Mouse (Mus musculus) kidney, adult 18-20 months (tissue): ENCODE data around the gene Glce.
A peak's percentile ranks its signal among the peaks of the same experiment; 100 is the strongest.

ENCODE experiments used
- DNase-seq: peaks from one replicate; pipeline ENCODE4 v3.0.0; 2021

Glce gene

GRCm38 (mm10) chr9:62121551-62122447 is 656 bp downstream of the Glce start:
- DNase-seq: peak; percentile 28

DNA sequence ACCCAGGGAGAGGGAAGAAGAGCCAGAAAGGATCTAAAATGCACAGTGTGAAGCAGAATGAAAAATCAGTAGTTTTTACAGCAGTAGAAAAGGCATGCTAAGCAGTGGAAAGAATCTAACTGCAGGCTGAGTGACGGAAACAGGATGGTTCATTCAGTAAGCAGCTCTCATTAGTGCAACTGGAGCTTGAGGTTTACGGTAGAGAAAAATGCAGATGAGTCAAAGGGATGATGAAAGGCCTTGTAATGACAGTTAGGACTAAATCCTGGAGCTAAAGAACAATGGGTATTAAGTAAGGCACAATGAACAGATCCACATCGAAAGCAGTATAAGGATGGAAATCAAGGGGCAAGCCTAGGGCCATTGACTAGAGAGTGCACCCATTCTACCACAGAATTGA is 3.7 kb downstream of the Glce start:
- DNase-seq: no peak

GRCm38 (mm10) chr9:62115826-62116225 is 6.6 kb downstream of the Glce start:
- no peak for DNase-seq

DNA sequence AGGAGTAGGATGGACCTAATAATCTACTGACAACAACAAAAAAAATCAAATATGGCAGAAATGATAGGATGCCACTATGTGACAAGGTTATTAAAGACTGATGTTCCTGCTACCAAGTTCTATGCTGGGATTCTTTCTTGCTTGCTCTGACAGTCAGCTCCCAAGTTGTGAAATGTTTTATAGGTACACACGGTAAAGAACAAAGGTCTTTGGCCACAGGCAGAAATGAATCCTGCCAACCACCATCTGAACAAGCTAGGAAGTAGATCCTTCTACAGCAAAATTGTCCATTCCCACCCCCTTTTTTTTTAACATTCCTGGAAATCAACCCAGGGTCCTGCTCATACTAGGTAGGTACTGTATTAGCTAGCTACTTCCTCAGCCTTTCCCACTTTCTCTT is 25.9 kb downstream of the Glce start:
- DNase-seq: no peak

GRCm38 (mm10) chr9:62091604-62092003 is 30.9 kb downstream of the Glce start:
- no peak for DNase-seq

- DNase-seq: no peak
These were observed 36.9 kb downstream of the Glce start for GRCm38 (mm10) chr9:62085548-62085947.

DNA sequence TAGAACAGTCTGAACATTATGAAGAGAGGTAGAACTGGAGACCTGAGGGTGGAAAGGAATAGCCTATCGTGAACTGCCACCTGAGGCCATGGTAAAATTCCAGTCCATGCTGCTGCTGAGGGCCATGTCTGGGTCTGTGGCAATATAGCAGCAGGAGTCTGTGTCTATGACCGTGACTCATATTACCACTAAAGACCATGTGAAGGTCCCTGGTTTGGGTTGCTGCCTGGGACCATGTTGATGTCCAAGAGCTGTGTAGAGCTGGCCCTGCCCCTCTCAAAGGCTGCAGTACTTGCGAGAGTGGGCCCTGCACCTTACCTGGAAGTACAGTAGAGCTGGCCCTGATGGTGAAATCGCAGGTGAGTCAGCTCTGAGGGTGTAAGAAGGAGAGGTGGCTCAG is 37.6 kb downstream of the Glce start:
- no peak for DNase-seq

DNA sequence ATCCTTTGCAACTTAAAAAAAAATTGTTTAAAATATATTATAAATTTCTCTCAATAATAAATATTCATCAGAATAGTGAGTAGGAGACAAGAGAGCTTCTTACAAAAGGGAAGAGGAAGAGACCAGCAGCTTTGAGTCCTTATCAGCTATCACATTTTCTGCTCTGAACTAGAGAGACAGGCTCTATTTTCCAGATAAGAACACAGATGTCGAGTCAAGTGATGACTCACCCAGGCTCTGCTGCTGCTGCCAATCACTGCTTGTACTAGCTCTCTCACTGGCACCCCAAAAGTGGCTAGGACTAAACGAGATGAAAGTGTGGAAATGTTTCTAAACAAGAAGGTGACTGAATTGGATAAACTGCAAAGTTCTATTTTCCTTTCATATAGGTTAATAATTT is 39.5 kb downstream of the Glce start:
- no peak for DNase-seq

GRCm38 (mm10) chr9:62081542-62081941 is 40.9 kb downstream of the Glce start:
- DNase-seq: no peak

- no peak for DNase-seq
These were observed 42.3 kb downstream of the Glce start for GRCm38 (mm10) chr9:62080028-62080760.

- no peak for DNase-seq
These were observed 60.2 kb downstream of the Glce start for GRCm38 (mm10) chr9:62062234-62062633.

DNA sequence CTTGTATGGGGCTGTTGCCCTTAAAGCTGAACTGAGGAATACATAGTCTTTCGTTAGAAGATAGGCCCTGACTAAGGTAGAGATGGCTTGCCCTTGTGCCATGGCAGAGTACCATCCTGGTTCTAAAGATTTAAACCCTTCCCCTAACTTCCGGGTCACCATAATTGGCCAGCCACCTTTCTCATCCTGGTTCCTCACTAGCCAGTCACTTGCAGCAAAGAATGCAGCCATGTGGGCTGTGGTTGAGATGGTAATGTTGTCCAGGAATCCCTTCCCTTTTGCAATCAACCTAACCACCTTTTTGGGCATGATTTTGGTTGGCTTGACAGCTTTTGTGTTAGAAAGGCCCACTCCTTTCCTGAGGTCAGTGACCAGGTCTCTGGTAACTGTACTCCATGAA is 62.0 kb downstream of the Glce start:
- DNase-seq: no peak

DNA sequence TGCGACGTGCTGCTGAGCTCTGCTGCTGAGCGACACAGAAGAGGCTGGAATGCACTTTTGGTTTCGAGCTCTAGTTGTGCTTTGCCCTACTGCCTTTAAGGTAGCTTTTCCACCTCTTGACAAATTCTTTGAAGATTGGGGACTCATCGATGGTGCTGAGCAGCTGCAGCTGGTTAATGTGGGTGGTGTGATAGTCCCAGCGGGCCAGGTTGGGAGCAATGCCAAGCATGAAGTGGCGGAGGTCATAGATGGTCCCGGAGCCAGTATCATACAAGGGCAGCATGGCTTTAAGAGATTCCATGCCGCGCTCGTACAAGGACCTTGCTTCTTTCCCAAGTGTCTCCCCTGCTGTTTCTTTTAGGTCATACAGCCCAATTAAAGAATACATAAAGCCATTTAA is 62.5 kb downstream of the Glce start:
- DNase-seq: no peak

DNA sequence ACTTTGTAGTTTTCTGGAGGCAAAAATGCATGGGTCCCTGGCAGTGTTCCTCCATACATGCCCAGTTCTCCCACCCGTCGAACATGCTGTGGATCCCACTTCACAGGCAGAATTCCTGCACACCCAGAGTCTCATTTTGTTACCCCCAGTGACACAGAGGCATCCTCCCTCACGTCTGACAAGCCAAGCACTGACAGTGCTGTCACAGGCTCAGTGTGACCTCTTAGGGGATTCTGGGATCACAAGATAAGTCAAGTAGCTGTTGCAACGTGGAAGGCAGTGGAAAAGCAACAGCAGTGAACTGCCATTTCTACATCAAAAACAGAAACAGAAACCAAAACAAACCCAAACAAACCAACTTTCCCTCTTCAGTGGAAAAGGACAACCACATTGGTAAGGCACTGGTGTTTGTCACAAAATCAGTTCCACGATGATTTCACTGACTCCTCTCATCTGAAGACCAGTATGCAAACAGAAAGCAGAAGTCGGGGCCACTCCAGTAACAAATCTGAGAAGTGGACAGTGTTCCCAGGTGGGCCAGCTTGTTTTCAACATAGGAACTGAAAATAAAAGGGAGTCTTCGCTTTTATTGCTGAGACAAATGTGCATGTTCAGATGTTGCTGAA is 64.5 kb downstream of the Glce start:
- DNase-seq: no peak

DNA sequence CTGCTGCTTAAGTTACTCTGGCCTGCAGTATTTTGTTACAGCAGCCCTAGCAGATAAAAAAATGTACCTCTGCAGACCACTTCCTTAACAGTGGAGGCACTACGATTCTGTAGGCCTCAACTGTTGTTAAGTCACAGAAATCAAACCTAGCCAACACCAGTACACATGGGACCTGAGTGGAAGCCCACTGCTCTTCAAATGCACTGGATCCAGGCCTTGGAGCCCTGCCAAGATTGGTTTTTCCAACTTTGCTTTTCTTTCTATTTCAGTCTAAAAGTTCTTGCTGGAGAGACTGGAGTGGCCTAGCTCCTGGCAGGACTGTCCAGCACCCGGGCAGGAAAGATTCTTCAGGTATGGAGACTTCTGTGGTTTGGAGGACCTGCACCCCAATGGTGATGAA is 66.2 kb downstream of the Glce start:
- DNase-seq: no peak

- DNase-seq: peak; percentile 20
These were observed 71.7 kb downstream of the Glce start for GRCm38 (mm10) chr9:62050801-62051200.

DNA sequence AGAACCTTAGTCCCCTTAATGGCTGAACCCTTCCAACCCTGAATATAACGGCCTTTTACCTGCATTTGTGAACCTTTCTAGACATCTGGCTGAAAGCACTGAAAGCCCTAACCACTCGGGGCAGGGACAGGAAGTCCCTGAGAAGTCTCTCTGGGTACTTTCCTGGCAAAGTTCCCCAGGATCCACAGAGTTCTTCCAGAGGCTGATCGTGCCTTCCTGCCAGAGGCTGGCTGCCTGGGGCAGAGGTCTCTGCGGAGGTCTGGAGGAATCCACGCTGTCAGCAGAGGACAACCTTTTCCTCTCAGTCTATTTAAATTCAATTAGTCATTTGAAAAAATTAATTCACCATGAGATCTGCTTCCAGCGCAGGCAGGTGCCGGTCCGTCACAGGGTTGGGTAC is 73.3 kb downstream of the Glce start:
- DNase-seq: peak; percentile 33

DNA sequence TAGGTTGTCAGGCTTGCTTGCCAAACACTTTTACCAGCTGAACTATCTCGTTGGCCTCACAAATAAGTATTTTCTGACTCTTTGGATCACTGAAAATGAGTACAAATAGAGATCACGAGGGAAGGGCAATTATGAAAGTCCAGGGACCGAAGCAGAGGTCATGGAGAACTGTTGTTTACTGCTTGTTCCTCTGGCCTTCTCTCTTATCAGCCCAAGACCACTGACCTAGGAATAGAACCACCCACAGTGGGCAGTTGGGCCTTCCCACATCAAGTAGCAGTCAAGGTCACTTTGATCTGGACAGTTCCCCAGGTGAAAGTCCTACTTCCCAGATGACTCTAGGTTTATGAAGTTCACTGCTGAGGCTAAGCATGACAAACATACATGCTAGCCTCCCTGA is 80.3 kb downstream of the Glce start:
- DNase-seq: no peak

DNA sequence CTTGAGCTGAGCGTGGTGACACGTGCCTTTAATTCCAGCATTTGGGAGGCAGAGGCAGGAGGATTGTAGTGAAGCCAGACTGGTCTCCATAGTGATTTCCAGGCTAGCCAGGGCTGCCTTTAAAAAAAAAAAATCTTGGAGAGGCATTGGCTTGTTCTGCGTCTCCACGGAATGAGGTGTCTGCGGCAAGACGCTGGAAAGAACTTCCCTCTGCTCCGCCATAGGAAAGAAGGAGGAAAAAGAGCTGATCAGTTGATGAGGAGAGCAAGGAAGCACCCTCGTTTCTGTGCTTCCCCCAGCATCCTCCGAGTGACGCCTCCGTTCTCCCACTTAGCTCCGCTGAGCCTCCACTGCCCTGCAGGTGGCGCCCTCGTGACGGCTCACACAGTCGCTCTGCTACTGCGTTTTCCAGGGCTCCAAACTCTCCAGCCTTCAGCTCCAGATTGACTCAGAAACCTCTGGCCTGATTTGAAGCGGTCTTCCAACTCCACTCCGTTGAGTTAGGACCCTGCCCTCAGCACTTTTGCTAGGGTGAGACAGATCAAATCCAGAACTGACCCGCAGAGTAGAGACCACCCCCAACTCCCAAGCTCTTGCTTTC is 82.3 kb downstream of the Glce start:
- peak; percentile 84 for DNase-seq

- DNase-seq: no peak
These were observed 86.6 kb downstream of the Glce start for GRCm38 (mm10) chr9:62035806-62036205.

DNA sequence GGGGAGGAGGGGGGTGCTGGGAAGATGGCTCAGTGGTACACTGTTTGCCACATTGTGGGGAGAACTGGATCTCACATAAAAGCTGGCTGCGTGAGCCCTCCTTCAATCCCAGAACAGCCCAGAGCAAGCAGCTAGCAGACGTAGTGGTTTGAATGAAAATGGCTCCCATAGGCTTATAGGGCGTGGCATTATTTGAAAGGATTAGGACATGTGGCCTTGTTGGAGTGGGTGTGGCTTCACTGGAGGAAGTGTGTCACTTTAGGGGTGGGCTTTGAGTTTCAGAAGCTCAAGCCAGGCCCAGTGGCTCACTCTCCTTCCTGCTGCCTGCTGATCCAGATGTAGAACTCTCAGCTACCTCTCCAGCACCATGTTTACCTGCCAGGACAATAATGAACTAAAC is 90.2 kb downstream of the Glce start:
- DNase-seq: no peak

DNA sequence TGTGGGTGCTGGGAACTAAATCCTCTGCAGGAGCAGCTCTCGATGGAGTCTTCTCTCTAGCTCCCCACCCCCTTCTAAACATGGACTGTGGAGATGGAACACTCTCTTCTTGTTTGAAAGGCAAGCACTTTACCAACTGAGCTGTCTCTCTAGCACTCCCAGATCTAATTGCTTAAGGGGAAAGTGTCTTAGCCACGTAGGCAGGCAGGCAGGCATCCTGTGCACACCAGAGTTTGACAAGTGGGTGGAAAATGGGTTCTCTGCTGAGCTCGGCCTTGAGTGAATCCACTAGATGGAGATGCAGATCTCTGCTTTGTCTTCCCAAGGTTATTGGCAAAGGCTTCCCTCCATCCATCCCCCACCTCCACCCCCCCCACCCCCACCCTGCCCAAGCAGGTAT is 94.4 kb downstream of the Glce start:
- DNase-seq: no peak

DNA sequence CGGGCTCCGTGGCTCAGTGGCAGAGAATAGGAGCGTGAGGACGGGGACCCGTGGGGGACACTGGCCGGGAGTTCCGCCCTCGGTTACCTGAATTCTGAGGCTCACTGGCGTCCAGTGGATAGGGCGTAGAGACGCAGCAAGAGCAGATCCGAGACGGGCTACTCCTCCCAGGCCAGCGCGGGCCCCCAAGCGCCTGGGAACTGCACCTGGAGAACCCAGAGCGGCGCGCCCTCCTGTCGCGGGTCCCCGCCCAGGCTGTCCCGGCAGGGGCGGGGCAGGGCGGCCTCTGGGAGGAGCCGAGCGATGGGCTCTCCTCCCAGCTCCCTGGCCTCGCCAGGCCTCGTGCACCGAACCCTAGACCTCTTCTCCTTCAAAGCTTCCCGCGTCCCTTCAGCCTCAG is 95.9 kb downstream of the Glce start, which contains the start of gene Paqr5:
Paqr5 (minus strand) TSS at position 257 of the 400 bp plus-strand sequence.
- peak; percentile 88 for DNase-seq
